Mouse (Mus musculus) lung, embryonic 14.5 days (tissue): ENCODE measurements around the gene Smg6. TPM values are rescaled to one million over a fixed set of nuclear protein-coding genes. Genes with fewer than 3 reads are reported as not detected.

Experiments
- ATAC-seq: fragments of 200-750 bp; cut with Nextera tagmentation; 2 replicates; pipeline ENCODE4 v1.8.0; 2017; ENCODE audit warnings: mild to moderate bottlenecking, moderate TSS enrichment, moderate library complexity; ENCODE audit not compliant: insufficient read depth
- DNase-seq: peaks from one replicate; pipeline ENCODE4 v3.0.0-alpha.2; 2015
- H3K27ac ChIP-seq: fragments of 300-500 bp; sonication (generic); 2 replicates; pipeline ENCODE4 v1.5.1; 2014; ENCODE audit warnings: low read depth, mild to moderate bottlenecking, moderate library complexity
- H3K27me3 ChIP-seq: fragments of 300-500 bp; sonication (generic); 2 replicates; pipeline ENCODE4 v1.6.1; 2014; ENCODE audit warnings: low read length, control low read depth; ENCODE audit not compliant: insufficient read depth
- H3K36me3 ChIP-seq: fragments of 300-500 bp; sonication (generic); 2 replicates; pipeline ENCODE4 v1.6.1; 2014; ENCODE audit warnings: control low read depth; ENCODE audit not compliant: insufficient read depth
- H3K4me1 ChIP-seq: fragments of 300-500 bp; sonication (generic); 2 replicates; pipeline ENCODE4 v1.6.1; 2014; ENCODE audit warnings: antibody characterized with exemption, control low read depth; ENCODE audit not compliant: insufficient read depth
- H3K4me2 ChIP-seq: fragments of 300-500 bp; sonication (generic); 2 replicates; pipeline ENCODE4 v1.6.1; 2014; ENCODE audit warnings: mild to moderate bottlenecking
- H3K4me3 ChIP-seq: fragments of 300-500 bp; sonication (generic); 2 replicates; pipeline ENCODE4 v1.5.1; 2014; ENCODE audit warnings: low read depth, low read length
- H3K9ac ChIP-seq: fragments of 300-500 bp; sonication (generic); 2 replicates; pipeline ENCODE4 v1.6.1; 2014
- H3K9me3 ChIP-seq: fragments of 300-500 bp; sonication (generic); 2 replicates; pipeline ENCODE4 v1.6.1; 2016; ENCODE audit warnings: low read depth, low read length, control low read depth
- CTCF ChIP-seq: IDR thresholded peaks from 2 replicates; pipeline ENCODE4 v1.5.1; 2016; ENCODE audit warnings: antibody characterized with exemption, low read depth
- WGBS: fragments of 180-500 bp; shearing (Covaris S2); extraction: QIAGEN DNeasy Blood & Tissue Kit; methylation state at CpG from one replicate; pipeline ENCODE4 v1.1.7; 2014; 5-methylcytosine and 5-hydroxymethylcytosine counted together
- polyA plus RNA-seq: library from polyadenylated mRNA; unstranded; fragments of >200 nt; fragmentation: Nextera tagmentation; extraction: Ambion mirVana; gene quantifications from 2 replicates; pipeline ENCODE4 v1.2.1, GENCODE M21; 2014

The Smg6 gene
- polyA plus RNA-seq, 1 experiment from 2014 or later, result 16.4 TPM

GRCm38 (mm10) chr11:75027616-75028015 lies 102.0 kb downstream of the Smg6 start:
- no peak for ATAC-seq

GRCm38 (mm10) chr11:75031251-75031650 lies 105.6 kb downstream of the Smg6 start:
- no peak for TF ChIP-seq CTCF
- no peak overlapping the region for H3K4me3 ChIP-seq
- H3K27ac ChIP-seq, result peak overlapping the region; percentile 64
- H3K36me3 ChIP-seq, result no peaks in the 10 kb centered on the region
- H3K9me3 ChIP-seq, result no peaks in the 10 kb centered on the region
- peaks cover 27% of the 10 kb centered on the region for H3K4me1 ChIP-seq
- WGBS, result 22% methylated on average over 2 of the region's 2 CpGs
- DNase-seq (peak; percentile 81), ATAC-seq (peak; percentile 72)
- H3K9ac ChIP-seq, result no peak overlapping the region
- no peaks in the 10 kb centered on the region for H3K27me3 ChIP-seq
- no peak overlapping the region for H3K4me2 ChIP-seq

More at GRCm38 (mm10) chr11:75027616-75028015, 102.0 kb downstream of the Smg6 start:
- no peaks in the 10 kb centered on the region for H3K27me3 ChIP-seq
- WGBS, result 81% methylated on average over 2 of the region's 2 CpGs
- no peak overlapping the region for H3K9ac ChIP-seq
- no peak overlapping the region for H3K4me2 ChIP-seq
- H3K36me3 ChIP-seq, result no peaks in the 10 kb centered on the region
- H3K27ac ChIP-seq, result no peak overlapping the region
- H3K4me1 ChIP-seq, result peaks cover 17% of the 10 kb centered on the region
- H3K9me3 ChIP-seq, result no peaks in the 10 kb centered on the region
- TF ChIP-seq CTCF, result no peak
- no peak overlapping the region for H3K4me3 ChIP-seq
- no peak for DNase-seq

GRCm38 (mm10) chr11:75032946-75033345 lies 107.3 kb downstream of the Smg6 start:
- H3K9me3 ChIP-seq, result no peaks in the 10 kb centered on the region
- no peak overlapping the region for H3K4me3 ChIP-seq
- ATAC-seq (no peak), DNase-seq (no peak)
- H3K36me3 ChIP-seq, result no peaks in the 10 kb centered on the region
- TF ChIP-seq CTCF, result no peak
- H3K4me1 ChIP-seq, result peaks cover 27% of the 10 kb centered on the region
- peak overlapping the region; percentile 79 for H3K27ac ChIP-seq
- WGBS, result 60% methylated on average over 2 of the region's 2 CpGs
- H3K4me2 ChIP-seq, result no peak overlapping the region
- H3K9ac ChIP-seq, result no peak overlapping the region
- no peaks in the 10 kb centered on the region for H3K27me3 ChIP-seq

DNA sequence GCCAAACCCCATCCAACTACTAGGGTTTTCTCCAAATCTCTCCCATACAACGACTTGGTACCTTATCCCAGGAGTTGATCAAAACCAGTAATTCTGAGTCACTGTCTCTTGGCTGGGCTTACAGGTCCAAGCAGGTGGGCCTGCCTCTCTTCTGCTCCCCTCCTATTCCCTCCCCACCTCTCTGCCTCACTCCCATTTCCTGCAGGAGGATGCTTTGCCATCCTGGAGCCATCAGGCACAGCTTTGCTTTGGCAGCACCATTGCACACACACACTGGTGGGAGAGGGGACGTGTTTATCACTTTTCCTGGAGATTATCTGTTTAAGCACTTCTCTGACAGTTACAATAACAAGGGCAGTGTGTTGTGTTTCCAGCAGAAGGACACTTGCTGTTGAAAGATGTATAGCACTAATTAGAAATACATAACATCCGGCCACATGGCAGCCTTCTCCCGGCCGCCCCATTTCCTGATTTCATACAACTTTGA lies 108.0 kb downstream of the Smg6 start:
- WGBS, result 31% methylated on average over 5 of the region's 5 CpGs

GRCm38 (mm10) chr11:75034104-75034503 lies 108.5 kb downstream of the Smg6 start:
- Histone ChIP-seq H3K27me3 (no peaks in the 10 kb centered on the region), H3K4me3 (no peak overlapping the region), H3K9ac (no peak overlapping the region), H3K27ac (peak overlapping the region; percentile 79), H3K4me1 (peaks cover 27% of the 10 kb centered on the region), H3K4me2 (peak overlapping the region; percentile 16; the same call in 1 of the 2 replicates), H3K36me3 (0 out of 2 replicates have a peak, but pooled peaks cover 6% of the 10 kb centered on the region), H3K9me3 (no peaks in the 10 kb centered on the region)
- TF ChIP-seq CTCF, result no peak
- DNase-seq (no peak), ATAC-seq (no peak; the same call in 1 of the 2 replicates)
- 28% methylated on average over 3 of the region's 3 CpGs for WGBS

More for the DNA sequence above, 108.0 kb downstream of the Smg6 start:
- Histone ChIP-seq H3K27me3 (no peaks in the 10 kb centered on the region), H3K36me3 (0 out of 2 replicates have a peak, but pooled peaks cover 3% of the 10 kb centered on the region), H3K4me3 (no peak overlapping the region), H3K9ac (no peak overlapping the region), H3K9me3 (no peaks in the 10 kb centered on the region), H3K4me1 (peaks cover 27% of the 10 kb centered on the region), H3K27ac (peak overlapping the region; percentile 79), H3K4me2 (peak overlapping the region; percentile 16; the same call in 1 of the 2 replicates)
- ATAC-seq (peak; percentile 95), DNase-seq (peak; percentile 89)
- TF ChIP-seq CTCF, result no peak

- no peaks in the 10 kb centered on the region for H3K27me3 ChIP-seq
- no peaks in the 10 kb centered on the region for H3K9me3 ChIP-seq
- TF ChIP-seq CTCF, result no peak
- ATAC-seq (no peak), DNase-seq (peak; percentile 11)
- H3K9ac ChIP-seq, result no peak overlapping the region
- 74% methylated on average over 3 of the region's 3 CpGs for WGBS
- peak overlapping the region; percentile 51; the same call in 1 of the 2 replicates for H3K27ac ChIP-seq
- H3K4me2 ChIP-seq, result no peak overlapping the region
- peaks cover 14% of the 10 kb centered on the region; the same call in 1 of the 2 replicates for H3K36me3 ChIP-seq
- H3K4me3 ChIP-seq, result no peak overlapping the region
- H3K4me1 ChIP-seq, result peaks cover 38% of the 10 kb centered on the region
Observed at GRCm38 (mm10) chr11:75044333-75044732, 118.7 kb downstream of the Smg6 start.

- peak overlapping the region; percentile 95; the same call in 1 of the 2 replicates for H3K27ac ChIP-seq
- ATAC-seq, result no peak
- 85% methylated on average over 4 of the region's 4 CpGs for WGBS
Observed at GRCm38 (mm10) chr11:75045822-75046221, 120.2 kb downstream of the Smg6 start.

More at GRCm38 (mm10) chr11:75045822-75046221, 120.2 kb downstream of the Smg6 start:
- DNase-seq, result no peak
- H3K27me3 ChIP-seq, result no peaks in the 10 kb centered on the region
- H3K9me3 ChIP-seq, result no peaks in the 10 kb centered on the region
- peaks cover 11% of the 10 kb centered on the region; the same call in 1 of the 2 replicates for H3K36me3 ChIP-seq
- no peak overlapping the region for H3K4me2 ChIP-seq
- H3K4me1 ChIP-seq, result peaks cover 50% of the 10 kb centered on the region
- no peak overlapping the region for H3K4me3 ChIP-seq
- no peak overlapping the region for H3K9ac ChIP-seq
- no peak for TF ChIP-seq CTCF
